Mouse (Mus musculus) cerebellum, adult 8-10 months (tissue): ENCODE measurements around the gene Pde5a.

Source experiments
- DNase-seq: peaks from one replicate; pipeline ENCODE4 v3.0.0; 2022

The Pde5a gene

DNA sequence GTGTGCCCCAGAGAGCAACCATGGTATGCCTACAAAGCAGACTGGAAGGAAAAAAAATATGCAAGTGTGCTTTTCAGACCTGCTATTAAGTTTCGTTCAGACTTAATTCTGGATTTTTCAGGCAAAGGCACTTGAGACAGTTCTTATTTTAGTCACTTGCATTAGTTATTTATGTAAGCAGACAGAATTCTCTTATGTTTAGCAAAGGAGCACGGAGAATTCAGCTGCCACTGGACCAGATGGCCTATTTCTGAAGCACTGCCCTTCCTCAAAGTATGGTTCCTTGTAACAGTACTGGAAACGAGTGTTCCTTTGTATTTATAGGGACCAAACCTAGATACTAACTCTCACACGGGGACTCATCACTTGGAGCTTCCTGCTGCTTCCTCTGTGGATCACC lies 38.2 kb downstream of the Pde5a start:
- DNase-seq: no peak

DNA sequence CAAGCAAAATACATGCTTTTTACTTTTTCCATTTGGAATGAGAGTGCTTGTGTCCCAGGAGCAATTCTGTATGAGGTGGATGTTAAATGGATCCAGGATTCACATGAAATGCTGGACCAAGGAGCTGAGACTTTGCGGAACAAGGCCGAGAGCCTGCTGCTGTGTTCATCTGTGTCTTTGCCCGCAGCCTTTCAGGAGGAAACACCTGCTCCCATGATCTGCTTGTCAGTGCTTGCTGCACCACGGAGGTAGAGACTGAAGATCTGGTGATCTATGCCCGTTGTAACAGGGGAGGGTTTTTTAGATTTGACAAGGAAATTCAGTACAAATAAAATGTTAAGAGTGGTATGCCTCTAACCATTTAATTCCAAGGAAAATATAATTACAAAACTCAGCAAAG lies 39.1 kb downstream of the Pde5a start:
- no peak for DNase-seq

DNA sequence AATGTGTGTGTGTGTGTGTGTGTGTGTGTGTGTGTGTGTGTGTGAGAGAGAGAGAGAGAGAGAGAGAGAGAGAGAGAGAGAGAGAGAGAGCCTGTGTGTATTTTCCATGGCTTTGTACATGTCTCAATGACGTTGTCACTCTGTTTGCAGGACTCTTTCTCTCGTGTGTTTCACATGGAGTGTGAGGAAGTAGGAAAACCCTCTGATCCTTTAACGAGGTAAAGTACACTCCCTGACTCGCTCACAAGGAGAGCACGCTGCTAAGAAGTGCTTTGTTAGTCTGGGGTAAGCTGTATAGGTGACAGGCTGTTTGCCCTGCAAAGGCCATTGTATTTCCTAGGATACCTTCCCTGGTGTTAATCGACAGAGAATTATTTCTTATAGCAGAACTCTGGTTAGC lies 52.7 kb downstream of the Pde5a start:
- no peak for DNase-seq

DNA sequence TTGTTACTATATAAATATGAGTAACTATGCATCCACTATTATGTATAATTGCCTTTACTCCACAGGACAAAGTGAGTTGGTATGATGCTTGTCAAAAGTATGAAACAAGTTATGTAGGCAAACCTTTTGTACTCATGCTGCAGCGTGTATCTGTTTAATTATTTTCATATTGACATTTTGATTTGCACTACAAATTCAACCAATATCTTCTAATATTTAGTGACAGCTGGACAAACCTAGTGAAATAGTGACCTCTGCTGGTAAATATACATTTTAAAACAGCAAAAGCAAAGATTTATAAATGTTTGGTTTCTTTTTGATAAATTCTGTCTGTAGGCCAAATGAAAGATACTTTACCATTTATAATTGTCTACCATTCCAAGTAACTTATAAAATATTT lies 55.5 kb downstream of the Pde5a start:
- no peak for DNase-seq

DNA sequence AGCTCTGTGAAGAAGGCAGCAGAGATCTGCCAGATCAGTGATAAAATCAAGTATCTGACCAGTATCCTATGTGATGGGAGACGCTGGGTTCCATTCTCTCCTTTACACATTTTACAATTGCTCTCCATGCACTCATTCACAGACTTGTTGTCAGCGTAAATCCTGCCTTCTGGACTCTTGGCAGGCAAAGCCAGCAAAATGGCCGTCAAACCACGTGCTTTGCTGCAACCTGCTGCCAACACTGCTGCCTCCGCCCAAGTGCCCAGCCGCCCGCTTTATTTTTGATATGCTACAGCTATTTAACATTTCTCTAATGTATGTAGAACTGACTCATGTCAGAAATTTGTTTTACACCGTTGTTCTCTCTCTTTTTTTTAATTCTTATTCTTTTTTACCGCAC lies 59.6 kb downstream of the Pde5a start:
- DNase-seq: no peak

DNA sequence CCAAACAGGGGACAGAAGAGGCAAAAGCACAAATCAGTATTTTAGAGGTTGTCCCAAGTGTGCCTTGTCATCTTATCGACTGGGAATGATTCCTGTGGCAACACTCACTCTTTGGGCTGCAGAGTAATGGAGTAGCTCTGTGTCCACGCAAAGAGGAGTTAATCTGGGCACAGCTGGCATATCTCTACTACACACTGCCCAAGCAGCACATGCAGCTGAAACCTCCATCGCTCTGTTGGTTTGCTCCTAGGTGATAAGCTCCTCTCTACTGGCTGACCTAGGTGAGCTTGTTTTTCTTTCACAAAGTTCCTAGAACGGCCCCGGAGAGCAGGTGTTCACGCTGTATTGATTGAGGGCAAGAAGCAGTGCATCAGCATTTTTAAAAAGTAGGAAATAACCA lies 60.8 kb downstream of the Pde5a start:
- no peak for DNase-seq

DNA sequence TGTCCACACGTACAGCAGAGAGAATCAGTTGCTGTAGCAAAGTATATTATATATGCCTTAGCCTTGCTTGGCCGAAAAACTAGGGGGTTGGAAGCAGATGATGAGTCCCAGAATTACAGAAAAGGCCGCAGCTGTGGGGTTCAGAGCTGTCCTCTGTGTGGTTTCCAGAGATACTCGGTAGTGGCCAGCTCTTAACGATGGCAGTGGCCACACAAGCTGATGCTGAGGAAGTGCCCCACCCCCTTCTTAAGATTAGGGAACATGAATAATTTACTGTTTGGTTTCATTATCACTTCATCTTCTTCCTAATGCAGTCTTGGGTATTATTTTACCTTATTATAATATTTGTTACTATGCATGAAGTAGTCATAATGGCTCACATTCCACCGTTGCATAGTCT lies 71.3 kb downstream of the Pde5a start:
- DNase-seq: no peak

DNA sequence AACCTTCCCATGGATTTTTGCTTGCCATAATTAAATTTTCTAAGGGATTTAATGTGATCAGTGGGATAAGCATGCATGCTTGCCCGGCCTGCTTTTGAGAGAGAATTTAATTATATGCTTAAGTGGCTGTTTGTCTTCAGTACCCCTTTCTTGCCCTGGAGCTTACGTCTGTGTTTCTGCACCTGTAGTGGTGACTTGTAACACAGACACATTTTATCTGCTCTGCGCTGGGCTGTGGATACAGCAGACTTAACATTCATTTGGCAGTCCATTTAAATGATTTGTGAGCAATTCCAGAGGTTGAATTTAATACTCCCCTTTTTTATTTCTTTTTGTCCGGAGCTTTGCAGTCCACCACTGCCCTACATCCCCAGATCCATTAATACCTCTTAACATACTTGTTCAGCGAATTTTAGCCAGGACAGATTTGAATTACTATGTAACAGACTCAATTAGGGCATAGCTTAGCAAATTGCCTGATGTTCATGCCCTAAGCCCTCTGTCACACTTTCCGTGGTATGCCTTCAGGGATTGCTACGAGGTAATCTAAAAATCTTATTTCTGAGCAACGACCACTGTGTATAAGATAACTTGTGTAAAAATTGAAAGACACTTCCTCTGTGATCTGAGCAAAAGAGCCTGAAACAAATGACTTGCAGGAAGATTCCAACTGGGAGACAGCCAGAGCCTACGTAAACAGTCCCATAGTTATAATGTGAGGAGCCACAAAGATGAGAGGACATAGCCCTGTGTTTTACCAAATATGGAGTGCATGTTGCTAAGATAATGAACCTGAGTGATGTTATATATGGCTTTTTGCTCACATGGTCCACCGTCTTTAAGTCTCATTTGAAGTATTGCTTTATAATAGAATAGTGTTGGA lies 72.0 kb downstream of the Pde5a start:
- no peak for DNase-seq

DNA sequence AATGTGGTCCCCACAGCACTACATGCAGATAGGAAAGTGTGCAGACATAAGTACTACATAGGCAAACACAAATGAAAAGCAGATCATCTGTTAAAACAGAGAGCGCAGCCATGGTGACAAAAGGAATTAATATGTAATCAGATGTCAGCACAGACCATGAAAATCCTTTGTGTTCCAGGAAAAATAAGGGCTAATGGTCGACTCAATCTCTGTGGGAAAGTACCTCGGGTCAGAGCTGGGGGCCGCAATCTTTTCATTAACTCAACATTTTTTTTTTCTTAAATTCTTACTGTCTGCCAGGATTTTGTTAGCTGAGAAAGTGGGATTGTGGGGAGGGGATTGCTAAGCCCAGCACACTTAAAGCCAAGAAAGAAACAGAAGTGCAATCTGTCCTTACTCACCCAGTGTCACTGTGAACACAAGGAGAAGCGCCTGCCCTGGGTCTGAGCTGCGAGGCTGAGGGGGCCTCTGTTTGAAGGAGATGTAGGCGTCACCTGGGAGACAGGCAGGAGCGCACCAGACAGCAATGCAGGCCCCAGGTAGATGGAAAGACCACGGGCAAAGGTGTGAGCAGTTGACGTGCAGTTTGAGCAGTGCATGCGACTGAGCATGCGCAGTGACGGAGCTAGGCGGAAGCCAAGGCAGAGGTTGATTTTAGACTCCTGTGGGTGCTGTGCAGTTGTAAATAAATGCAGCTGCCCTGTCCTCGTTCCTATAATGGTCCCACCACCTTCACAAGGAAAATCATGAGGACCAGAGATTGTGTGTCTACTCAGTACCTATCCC lies 72.9 kb downstream of the Pde5a start:
- no peak for DNase-seq

DNA sequence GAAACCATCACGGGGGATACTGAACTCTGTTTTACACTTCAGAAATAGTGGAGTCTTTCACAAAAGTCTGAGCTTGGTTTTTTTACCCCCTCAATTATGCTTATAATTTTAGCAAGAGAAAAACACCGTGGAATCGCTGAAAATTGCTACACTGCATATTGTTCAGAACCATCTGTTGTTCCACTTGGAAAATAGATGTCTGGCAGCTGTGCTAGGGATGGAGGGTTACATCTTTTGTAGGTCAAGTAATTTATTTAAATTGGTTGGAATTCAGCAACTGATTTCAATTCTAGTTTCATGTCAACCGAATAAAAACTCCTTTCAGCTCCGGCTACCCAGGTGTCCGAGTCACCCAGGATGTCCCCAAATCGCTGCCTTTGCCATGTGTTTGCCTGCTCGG lies 78.6 kb downstream of the Pde5a start:
- DNase-seq: no peak

DNA sequence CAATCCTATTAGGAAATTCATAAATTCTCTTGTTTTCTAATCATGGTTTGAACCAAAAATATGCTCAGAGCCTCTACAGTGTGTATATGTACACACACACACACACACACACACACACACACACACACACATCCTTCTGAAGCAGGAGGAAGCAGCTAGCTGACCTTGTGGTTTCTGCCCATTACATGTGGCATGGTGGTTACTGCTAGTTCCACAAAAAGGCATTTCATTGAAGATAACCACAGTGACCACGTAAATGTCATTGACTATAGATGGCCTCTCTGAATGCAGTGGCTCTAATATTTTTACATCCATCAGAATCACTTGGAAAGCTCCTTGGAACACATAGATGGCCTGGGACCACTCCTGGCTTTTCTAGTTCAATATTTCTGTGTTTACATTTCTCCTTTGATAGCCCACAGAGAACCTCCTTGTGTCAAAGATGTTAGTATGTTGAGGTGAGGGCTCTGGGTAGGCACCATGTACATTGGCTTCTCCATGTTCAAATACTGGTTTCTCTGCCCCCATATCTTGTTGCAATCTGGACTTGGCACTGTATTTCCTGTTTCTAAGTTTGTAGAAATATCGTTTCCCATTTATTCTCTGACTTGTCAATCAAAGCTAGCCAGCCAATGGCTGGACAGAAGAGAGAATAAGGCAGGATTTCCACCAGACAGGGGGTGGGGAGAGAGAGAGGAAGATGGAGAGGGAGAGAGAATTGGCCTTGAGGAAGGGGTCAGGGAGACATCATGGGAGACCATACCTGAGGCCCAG lies 81.5 kb downstream of the Pde5a start:
- no peak for DNase-seq

DNA sequence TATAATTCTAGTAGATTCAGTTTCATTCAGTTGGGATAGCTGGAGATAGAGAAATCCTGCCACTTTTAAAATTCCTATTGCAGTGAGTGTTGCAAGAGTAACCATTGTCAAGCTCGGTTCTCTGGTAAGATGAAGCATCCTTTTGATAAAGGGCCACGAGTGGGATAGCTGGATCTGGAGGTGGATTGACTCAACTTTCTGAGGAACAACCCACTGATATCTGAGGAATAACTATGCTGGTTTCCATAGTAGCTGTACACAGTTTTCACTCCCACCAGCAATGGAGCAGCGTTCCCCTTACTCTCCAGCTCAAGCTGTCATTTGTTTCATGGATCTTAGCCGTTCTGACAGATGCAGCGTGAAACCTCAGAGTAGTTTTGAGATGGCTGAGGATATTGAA lies 82.2 kb downstream of the Pde5a start:
- no peak for DNase-seq

DNA sequence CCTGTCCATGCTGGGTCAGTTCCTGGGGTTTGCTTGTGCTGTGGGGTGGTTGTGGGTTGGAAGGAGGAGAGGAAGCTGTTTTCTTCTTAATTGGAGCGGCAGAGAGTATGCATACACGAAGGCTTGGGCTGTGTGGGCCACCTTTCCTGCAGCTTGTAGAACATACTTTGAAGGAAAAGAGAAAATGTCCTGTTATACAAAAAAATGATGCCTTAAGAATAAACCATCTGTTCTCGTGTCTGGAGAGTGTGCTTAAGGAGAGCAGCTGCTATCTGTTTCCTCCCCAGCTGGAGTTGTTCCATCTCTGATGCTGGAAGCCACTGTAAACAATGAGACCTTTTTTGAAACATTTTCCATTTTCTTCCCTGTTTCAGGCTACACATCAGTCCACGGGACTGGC lies 85.8 kb downstream of the Pde5a start:
- DNase-seq: no peak

DNA sequence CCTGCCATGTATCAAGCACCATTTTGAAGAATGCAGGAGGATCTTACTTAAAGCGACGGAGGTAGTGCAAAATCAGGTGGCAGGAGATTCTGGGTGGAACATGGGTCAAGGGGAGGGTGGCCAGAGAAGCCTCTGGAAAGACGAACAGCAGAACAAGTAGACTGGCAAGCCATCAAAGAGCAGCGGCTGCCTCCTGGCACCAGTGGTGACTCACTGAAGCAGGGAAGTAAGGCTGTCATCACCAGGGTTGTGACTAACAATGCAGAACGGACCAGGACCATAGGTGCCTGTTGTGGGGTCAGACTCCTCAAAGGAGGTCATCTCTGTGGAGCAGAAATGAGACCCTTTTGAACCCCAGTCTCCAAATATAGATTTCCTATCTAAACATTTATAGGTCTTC lies 89.5 kb downstream of the Pde5a start:
- no peak for DNase-seq

DNA sequence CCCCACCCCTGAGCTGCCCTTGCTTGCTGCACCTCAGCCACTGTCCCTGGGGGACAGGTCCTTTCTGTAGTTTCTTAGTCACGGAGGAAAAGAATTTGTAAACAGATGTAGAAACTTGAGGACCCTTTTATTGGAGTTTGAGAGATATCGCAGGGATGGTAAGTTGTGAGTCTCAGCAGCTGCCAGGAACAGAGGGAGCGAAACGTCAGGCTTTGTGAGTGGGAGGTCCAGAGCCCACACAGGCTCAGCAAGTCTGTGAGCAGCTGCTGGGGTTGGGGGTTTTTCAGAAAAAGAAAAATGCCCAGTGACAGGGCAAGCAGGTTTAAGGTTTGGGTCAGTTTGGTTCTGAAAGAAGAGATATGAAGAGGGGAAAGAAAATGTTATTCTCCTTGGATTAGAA lies 92.0 kb downstream of the Pde5a start:
- no peak for DNase-seq

DNA sequence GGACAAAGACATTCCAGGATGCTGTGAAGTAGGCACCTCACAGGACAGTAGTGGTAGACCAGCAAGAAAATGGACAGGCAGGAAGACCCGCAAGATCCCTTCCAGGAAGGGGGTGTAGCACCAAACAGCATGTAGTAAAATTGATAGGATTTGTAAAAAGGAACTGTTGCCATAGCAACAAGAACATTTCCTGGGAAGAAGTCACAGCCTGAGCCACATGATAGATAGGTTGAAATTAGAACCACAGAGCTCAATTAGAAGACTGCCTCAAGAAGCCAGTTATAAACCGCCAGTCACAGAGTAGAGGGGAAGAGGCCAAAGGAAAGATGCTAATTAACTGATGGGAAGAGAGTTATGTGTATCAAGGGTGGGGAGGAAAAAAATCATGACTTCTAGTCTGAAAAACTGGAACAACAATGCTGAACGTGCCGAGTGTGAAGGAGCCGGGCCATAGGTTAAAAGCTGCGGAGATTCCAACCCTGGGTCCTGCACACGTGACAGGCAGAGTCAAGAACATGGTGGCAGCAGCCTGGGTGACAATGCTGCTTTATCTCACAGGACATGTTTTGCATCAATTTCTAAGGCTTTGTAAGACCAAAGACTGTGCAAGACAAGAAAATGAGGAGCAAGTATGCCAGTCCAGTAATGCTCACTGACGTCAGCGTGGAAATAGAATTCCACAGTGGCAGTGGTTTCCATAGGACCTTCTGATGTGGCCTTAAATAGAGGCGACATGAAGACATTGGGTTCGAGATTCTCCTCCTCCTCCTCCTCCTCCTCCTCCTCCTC lies 99.7 kb downstream of the Pde5a start:
- DNase-seq: no peak

DNA sequence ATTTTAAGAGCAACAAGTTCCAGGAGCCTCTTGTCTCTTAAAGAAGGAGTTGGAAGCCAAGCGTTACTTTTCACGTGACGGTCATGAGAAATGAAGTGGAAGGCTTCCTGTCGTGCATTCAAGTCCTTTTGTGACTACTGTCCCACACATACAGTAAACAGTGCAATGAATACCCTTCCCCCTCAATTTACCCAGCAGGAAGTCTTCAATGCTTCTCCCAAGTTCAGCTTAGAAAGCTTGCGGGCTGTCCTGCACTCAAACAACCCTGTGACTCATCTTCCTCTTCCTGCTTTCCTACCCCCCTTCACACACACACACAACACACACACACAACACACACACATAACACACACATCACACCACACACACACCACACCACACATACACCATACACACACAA lies 105.8 kb downstream of the Pde5a start:
- DNase-seq: no peak

DNA sequence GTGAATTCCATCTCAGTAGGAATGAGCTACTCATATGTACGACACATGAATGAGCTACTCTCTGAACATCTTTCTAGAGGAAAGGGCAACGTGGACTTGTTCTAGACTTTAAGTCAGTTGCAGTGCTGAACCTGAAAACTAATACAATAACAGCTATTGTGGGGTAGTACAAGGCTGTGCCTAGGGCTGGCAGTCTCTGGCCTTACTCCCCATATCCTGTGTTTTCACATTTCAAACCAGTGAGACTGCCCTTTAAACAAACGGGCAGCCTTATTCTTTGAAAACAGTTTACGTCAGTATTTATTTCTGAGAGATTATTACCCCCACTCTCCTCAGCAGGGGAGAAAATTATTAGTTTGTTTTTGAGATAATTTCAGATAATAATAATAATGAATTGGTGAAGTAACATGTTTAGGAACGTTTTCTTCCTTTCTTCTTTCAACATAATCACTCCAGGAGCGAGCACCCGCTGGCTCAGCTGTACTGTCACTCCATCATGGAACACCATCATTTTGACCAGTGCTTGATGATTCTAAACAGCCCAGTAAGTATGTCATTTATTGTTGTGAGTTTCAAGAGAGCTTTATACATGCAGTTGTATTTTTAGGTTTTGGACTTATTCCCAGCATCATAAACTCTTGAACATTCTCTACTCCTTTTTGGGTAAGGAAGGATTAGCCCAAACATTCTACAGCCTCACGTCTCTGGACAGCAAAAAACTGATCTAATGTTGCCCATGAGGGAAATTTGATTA lies 106.5 kb downstream of the Pde5a start:
- DNase-seq: no peak

DNA sequence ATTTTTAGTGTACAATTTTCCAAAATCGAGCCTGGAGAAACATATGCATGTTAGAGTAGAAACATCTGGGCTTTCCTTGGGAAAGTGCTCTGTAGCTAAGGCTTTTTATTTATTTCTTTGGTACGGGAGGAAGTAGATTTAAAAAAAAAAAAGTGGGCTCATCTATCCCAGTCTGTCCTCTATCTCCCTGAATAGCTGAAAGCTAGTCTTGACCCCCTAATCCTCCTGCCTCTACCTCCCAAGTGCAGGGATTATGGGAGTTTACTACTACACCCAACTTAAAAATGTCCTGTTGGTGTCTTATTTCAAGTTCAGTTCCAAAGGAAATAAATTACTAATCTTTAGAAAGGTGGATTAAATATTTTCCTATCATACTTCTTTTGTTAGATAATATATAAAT lies 108.9 kb downstream of the Pde5a start:
- DNase-seq: no peak

DNA sequence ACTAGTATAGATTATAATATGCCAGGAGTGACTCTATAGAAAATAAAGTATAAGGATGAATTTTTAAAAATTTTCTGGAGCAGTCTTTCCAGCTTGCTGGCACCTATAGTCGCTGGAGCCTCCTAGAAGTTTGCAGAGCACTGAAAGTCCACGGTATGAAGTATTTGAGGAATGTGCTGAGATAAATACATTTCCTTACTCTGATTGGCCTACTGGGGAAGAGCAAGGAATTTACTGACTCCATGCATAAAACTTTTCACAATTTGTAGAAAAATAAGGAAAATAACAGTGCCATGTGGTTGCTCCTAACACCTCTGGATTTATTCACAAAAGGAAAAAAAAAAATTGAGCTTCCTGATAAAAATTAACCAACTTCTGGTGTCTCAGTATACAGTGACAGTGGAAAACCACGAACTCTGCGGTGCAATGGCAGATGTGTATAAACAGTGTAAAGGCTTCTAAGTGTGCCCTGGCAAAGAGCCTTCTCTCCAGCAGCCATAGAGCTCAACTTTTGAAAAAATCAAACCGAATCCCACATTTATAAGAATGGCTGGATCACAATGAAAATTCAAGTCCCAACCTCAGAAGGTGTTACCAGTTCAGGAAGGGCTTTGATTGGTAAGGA lies 119.8 kb downstream of the Pde5a start:
- no peak for DNase-seq

DNA sequence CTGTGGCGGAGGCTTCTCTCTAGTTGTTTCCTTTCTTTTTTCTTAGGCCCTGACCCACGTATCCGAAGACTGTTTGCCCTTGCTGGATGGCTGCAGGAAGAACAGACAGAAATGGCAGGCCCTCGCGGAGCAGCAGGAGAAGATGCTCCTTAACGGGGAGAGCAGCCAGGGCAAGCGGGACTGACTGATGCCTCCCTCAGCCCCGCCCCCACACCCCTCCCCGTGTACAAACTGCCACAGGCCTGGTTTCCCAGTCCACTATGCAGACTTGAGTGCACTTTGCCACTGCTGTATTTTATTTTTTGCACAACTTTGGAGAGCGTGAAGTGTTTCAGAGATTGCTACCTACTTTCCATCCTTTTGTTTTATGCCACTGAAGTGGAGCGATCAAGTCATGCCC lies 126.4 kb downstream of the Pde5a start:
- no peak for DNase-seq

DNA sequence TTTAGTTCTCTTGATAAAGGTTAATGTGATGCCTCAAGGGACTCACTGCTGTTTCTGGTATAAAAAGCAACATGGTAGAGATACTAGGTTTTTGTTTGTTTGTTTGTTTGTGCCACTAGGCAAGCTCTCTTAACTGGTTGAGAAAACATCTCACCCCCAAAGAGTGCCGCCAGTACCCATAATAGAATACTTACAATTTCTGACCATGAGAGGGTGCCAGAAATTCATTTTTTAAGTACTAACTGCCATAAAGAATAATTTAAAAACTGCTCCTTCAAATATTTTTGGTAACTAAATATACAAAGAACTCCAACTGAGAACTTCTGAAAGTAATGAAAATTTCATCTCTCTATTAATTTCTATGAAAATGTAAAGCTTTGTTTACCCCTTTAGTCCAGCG lies 131.1 kb downstream of the Pde5a start:
- DNase-seq: no peak
